Mouse (Mus musculus): ENCODE results near the gene Polr3b.

Gene Polr3b

GRCm38 (mm10) chr10:84610783-84611182 lies 11.3 kb upstream of the Polr3b start:
- no peak for DNase-seq (ENCODE audit: low spot score)

- DNase-seq (ENCODE audit: low spot score), result no peak
These were observed 10.4 kb upstream of the Polr3b start for GRCm38 (mm10) chr10:84611664-84612063.

GRCm38 (mm10) chr10:84612281-84612680 lies 9.8 kb upstream of the Polr3b start:
- no peak for DNase-seq (ENCODE audit: low spot score)

GRCm38 (mm10) chr10:84613366-84613765 lies 8.7 kb upstream of the Polr3b start:
- DNase-seq (ENCODE audit: low spot score), result no peak

- DNase-seq (ENCODE audit: low spot score), result no peak
These were observed 7.0 kb upstream of the Polr3b start for GRCm38 (mm10) chr10:84615076-84615475.

GRCm38 (mm10) chr10:84631182-84631581 lies 9.1 kb downstream of the Polr3b start:
- DNase-seq (ENCODE audit: low spot score), result peak; percentile 53

- no peak for DNase-seq (ENCODE audit: low spot score)
These were observed 9.9 kb downstream of the Polr3b start for GRCm38 (mm10) chr10:84632005-84632404.

- no peak for DNase-seq (ENCODE audit: low spot score)
These were observed 14.6 kb downstream of the Polr3b start for GRCm38 (mm10) chr10:84636656-84637055.

GRCm38 (mm10) chr10:84638382-84638781 lies 16.3 kb downstream of the Polr3b start:
- DNase-seq (ENCODE audit: low spot score), result no peak

- DNase-seq (ENCODE audit: low spot score), result no peak
These were observed 17.6 kb downstream of the Polr3b start for GRCm38 (mm10) chr10:84639525-84640287.

GRCm38 (mm10) chr10:84640861-84641260 lies 18.8 kb downstream of the Polr3b start:
- DNase-seq (ENCODE audit: low spot score), result no peak

- DNase-seq (ENCODE audit: low spot score), result no peak
These were observed 19.5 kb downstream of the Polr3b start for GRCm38 (mm10) chr10:84641576-84641975.

GRCm38 (mm10) chr10:84645940-84646339 lies 23.8 kb downstream of the Polr3b start:
- no peak for DNase-seq (ENCODE audit: low spot score)

- DNase-seq (ENCODE audit: low spot score), result no peak
These were observed 24.5 kb downstream of the Polr3b start for GRCm38 (mm10) chr10:84646506-84647102.

- no peak for DNase-seq (ENCODE audit: low spot score)
These were observed 25.2 kb downstream of the Polr3b start for GRCm38 (mm10) chr10:84647264-84647663.

GRCm38 (mm10) chr10:84648911-84649310 lies 26.8 kb downstream of the Polr3b start:
- no peak for DNase-seq (ENCODE audit: low spot score)

- DNase-seq (ENCODE audit: low spot score), result no peak
These were observed 31.9 kb downstream of the Polr3b start for GRCm38 (mm10) chr10:84654029-84654428.

- DNase-seq (ENCODE audit: low spot score), result no peak
These were observed 32.6 kb downstream of the Polr3b start for GRCm38 (mm10) chr10:84654731-84655130.

- DNase-seq (ENCODE audit: low spot score), result peak; percentile 51
These were observed 34.5 kb downstream of the Polr3b start for GRCm38 (mm10) chr10:84656618-84657017.

GRCm38 (mm10) chr10:84657437-84658087 lies 35.5 kb downstream of the Polr3b start:
- no peak for DNase-seq (ENCODE audit: low spot score)

- DNase-seq (ENCODE audit: low spot score), result no peak
These were observed 36.2 kb downstream of the Polr3b start for GRCm38 (mm10) chr10:84658088-84658848.

GRCm38 (mm10) chr10:84659281-84659680 lies 37.2 kb downstream of the Polr3b start:
- no peak for DNase-seq (ENCODE audit: low spot score)

Measured in testis, postnatal 10 days (tissue).